Comparison of ENCODE assay signal across 10 mouse cellular contexts in genomic region chr12:5253289-5254005, GRCm38 (mm10).
A peak's percentile ranks its signal among the peaks of the same experiment; 100 is the strongest.
DNase-seq lines count a peak whose midpoint lies in the region; ATAC-seq and TF ChIP-seq lines count a peak whose summit lies in the region.
"Had no signal": no experiment of that assay in that cellular context is flagged by ENCODE, and none has a peak within 500 bp of the region (broad histone marks: within the 10 kb centered on the region; RNA-seq: fewer than 3 reads in every experiment).

No protein-coding gene starts in this region.

- WGBS in forebrain, postnatal 0 days = 34% methylated on average over 10 of the region's 10 CpGs
- WGBS in stomach, postnatal 0 days = 64% methylated on average over 10 of the region's 10 CpGs

- no peaks in the 10 kb centered on the region for H3K27me3 ChIP-seq in forebrain, postnatal 0 days (ENCODE audit: insufficient read depth, low read length)
- H3K27me3 ChIP-seq in stomach, postnatal 0 days (ENCODE audit: control insufficient read depth, insufficient read depth, low read length) = no peaks in the 10 kb centered on the region
- H3K27me3 ChIP-seq: embryonic facial prominence, embryonic 12.5 days had no signal

- TF ChIP-seq CTCF in forebrain, postnatal 0 days (IDR thresholded peaks at IDR 0.05; ENCODE audit: low read depth) = no peak
- no peak for TF ChIP-seq CTCF in stomach, postnatal 0 days (IDR thresholded peaks at IDR 0.05; ENCODE audit: low read depth)

- H3K4me2 ChIP-seq in forebrain, postnatal 0 days (ENCODE audit: low read depth) = no peak overlapping the region
- H3K4me2 ChIP-seq in stomach, postnatal 0 days (replicated peaks; ENCODE audit: low read depth) = no peak overlapping the region
- H3K4me2 ChIP-seq: embryonic facial prominence, embryonic 12.5 days had no signal

- peak overlapping the region; percentile 48 for H3K27ac ChIP-seq in forebrain, postnatal 0 days (ENCODE audit: low read depth, low read length)
- peak overlapping the region; percentile 30; the same call in 1 of the 2 replicates for H3K27ac ChIP-seq in stomach, postnatal 0 days (replicated peaks)
- H3K27ac ChIP-seq: embryonic facial prominence, embryonic 12.5 days had no signal

- no peak overlapping the region for H3K9ac ChIP-seq in forebrain, postnatal 0 days
- no peak overlapping the region for H3K9ac ChIP-seq in stomach, postnatal 0 days (ENCODE audit: low read length)
- H3K9ac ChIP-seq: embryonic facial prominence, embryonic 12.5 days had no signal

- H3K36me3 ChIP-seq in forebrain, postnatal 0 days (ENCODE audit: insufficient read depth) = no peaks in the 10 kb centered on the region
- no peaks in the 10 kb centered on the region for H3K36me3 ChIP-seq in stomach, postnatal 0 days (ENCODE audit: control insufficient read depth, insufficient read depth, low read length)
- H3K36me3 ChIP-seq: embryonic facial prominence, embryonic 12.5 days had no signal

- peak; percentile 71 for ATAC-seq in forebrain, postnatal 0 days
- ATAC-seq in stomach, postnatal 0 days (ENCODE audit: low FRiP score, low TSS enrichment) = no peak

- peak; percentile 54 for DNase-seq in right cerebral cortex, adult 18-20 months
- no peak for DNase-seq in right cerebral cortex, postnatal 14 days
- DNase-seq in forebrain, postnatal 0 days = no peak
- peak; percentile 32 for DNase-seq in lung, postnatal 10 days
- DNase-seq in stomach, postnatal 0 days (ENCODE audit: low spot score) = no peak
- no peak for DNase-seq in liver
- DNase-seq in embryo, embryonic 10.5 days (ENCODE audit: low spot score) = no peak
- DNase-seq in ovary, postnatal 14 days (ENCODE audit: low spot score) = no peak
- DNase-seq: adrenal gland, postnatal 10 days had no signal

- no peaks in the 10 kb centered on the region for H3K9me3 ChIP-seq in forebrain, postnatal 0 days (ENCODE audit: low read length)
- H3K9me3 ChIP-seq in stomach, postnatal 0 days (ENCODE audit: control insufficient read depth, low read length) = no peaks in the 10 kb centered on the region
- H3K9me3 ChIP-seq: embryonic facial prominence, embryonic 12.5 days had no signal

- 0 out of 2 replicates have a peak, but pooled peaks cover 10% of the 10 kb centered on the region for H3K4me1 ChIP-seq in forebrain, postnatal 0 days (ENCODE audit: insufficient read depth)
- no peaks in the 10 kb centered on the region; the same call in 1 of the 2 replicates for H3K4me1 ChIP-seq in stomach, postnatal 0 days (replicated peaks; ENCODE audit: control insufficient read depth, insufficient read depth)

- no peak for TF ChIP-seq EP300 in stomach, postnatal 0 days (optimal IDR thresholded peaks at IDR 0.05)

- H3K4me3 ChIP-seq in forebrain, postnatal 0 days (ENCODE audit: low read depth, low read length) = no peak overlapping the region
- H3K4me3 ChIP-seq in stomach, postnatal 0 days (ENCODE audit: low read depth, low read length) = no peak overlapping the region
- H3K4me3 ChIP-seq: embryonic facial prominence, embryonic 12.5 days had no signal

Comparison
In these comparisons a context has a peak if more than half of its experiments do, and no peak if none do; other contexts are left out.
1. DNase-seq: peak in right cerebral cortex, adult 18-20 months (single experiment) and lung, postnatal 10 days (single experiment); none in right cerebral cortex, postnatal 14 days (single experiment), forebrain, postnatal 0 days (single experiment), stomach, postnatal 0 days (single experiment), liver (single experiment), embryo, embryonic 10.5 days (single experiment) and ovary, postnatal 14 days (single experiment).